Comparison of ENCODE assay signal across 9 mouse cellular contexts in genomic region chr7:4145552-4146190, GRCm38 (mm10). TPM values are rescaled to one million over a fixed set of nuclear protein-coding genes. Genes with fewer than 3 reads are reported as not detected.
A peak's percentile ranks its signal among the peaks of the same experiment; 100 is the strongest.
DNase-seq lines count a peak whose midpoint lies in the region; ATAC-seq and TF ChIP-seq lines count a peak whose summit lies in the region.
"Had no signal": no experiment of that assay in that cellular context is flagged by ENCODE, and none has a peak within 500 bp of the region (broad histone marks: within the 10 kb centered on the region; RNA-seq: fewer than 3 reads in every experiment).

No protein-coding gene starts in this region.

- no peak overlapping the region for H3K27ac ChIP-seq in hindbrain, embryonic 14.5 days
- H3K27ac ChIP-seq in hindbrain, embryonic 13.5 days: no peak overlapping the region
- no peak overlapping the region for H3K27ac ChIP-seq in cortical plate, adult 2 months (ENCODE audit: insufficient read depth, low read length)
- H3K27ac ChIP-seq in midbrain, embryonic 13.5 days: no peak overlapping the region
- H3K27ac ChIP-seq: liver, embryonic 13.5 days had no signal

- no peak overlapping the region for H3K9ac ChIP-seq in hindbrain, embryonic 14.5 days
- H3K9ac ChIP-seq in hindbrain, embryonic 13.5 days: no peak overlapping the region
- no peak overlapping the region for H3K9ac ChIP-seq in midbrain, embryonic 13.5 days (replicated peaks)
- H3K9ac ChIP-seq: liver, embryonic 13.5 days had no signal

- WGBS in hindbrain, embryonic 14.5 days: 66% methylated on average over 6 of the region's 6 CpGs
- 74% methylated on average over 6 of the region's 6 CpGs for WGBS in hindbrain, embryonic 13.5 days
- WGBS in midbrain, embryonic 13.5 days: 69% methylated on average over 6 of the region's 6 CpGs

- no peak overlapping the region for H3K4me3 ChIP-seq in hindbrain, embryonic 14.5 days (replicated peaks; ENCODE audit: low read length)
- H3K4me3 ChIP-seq in hindbrain, embryonic 13.5 days: no peak overlapping the region
- H3K4me3 ChIP-seq in cortical plate, adult 2 months (ENCODE audit: insufficient read depth, low read length): no peak overlapping the region
- H3K4me3 ChIP-seq in midbrain, embryonic 13.5 days (replicated peaks): no peak overlapping the region
- H3K4me3 ChIP-seq: liver, embryonic 13.5 days had no signal

- H3K36me3 ChIP-seq in hindbrain, embryonic 14.5 days (replicated peaks; ENCODE audit: control insufficient read depth, insufficient read depth): peaks cover 73% of the 10 kb centered on the region
- peaks cover 76% of the 10 kb centered on the region for H3K36me3 ChIP-seq in hindbrain, embryonic 13.5 days
- H3K36me3 ChIP-seq in midbrain, embryonic 13.5 days: peaks cover 76% of the 10 kb centered on the region

- H3K27me3 ChIP-seq in hindbrain, embryonic 14.5 days (ENCODE audit: control insufficient read depth, insufficient read depth, low read length): peaks cover 4% of the 10 kb centered on the region; the same call in 1 of the 2 replicates
- peaks cover 6% of the 10 kb centered on the region for H3K27me3 ChIP-seq in hindbrain, embryonic 13.5 days
- peaks cover 6% of the 10 kb centered on the region for H3K27me3 ChIP-seq in midbrain, embryonic 13.5 days
- H3K27me3 ChIP-seq: liver, embryonic 13.5 days had no signal

- no peaks in the 10 kb centered on the region for H3K9me3 ChIP-seq in hindbrain, embryonic 14.5 days (ENCODE audit: control insufficient read depth, low read length)
- no peaks in the 10 kb centered on the region for H3K9me3 ChIP-seq in hindbrain, embryonic 13.5 days
- H3K9me3 ChIP-seq in midbrain, embryonic 13.5 days: no peaks in the 10 kb centered on the region
- H3K9me3 ChIP-seq: liver, embryonic 13.5 days had no signal

- peaks cover 20% of the 10 kb centered on the region for H3K4me1 ChIP-seq in hindbrain, embryonic 14.5 days (replicated peaks; ENCODE audit: control insufficient read depth, insufficient read depth, low read length)
- H3K4me1 ChIP-seq in hindbrain, embryonic 13.5 days (replicated peaks): peaks cover 22% of the 10 kb centered on the region
- no peaks in the 10 kb centered on the region for H3K4me1 ChIP-seq in cortical plate, adult 2 months (ENCODE audit: control insufficient read depth, insufficient read depth, low read length)
- H3K4me1 ChIP-seq in midbrain, embryonic 13.5 days (replicated peaks): peaks cover 22% of the 10 kb centered on the region

- no peak for ATAC-seq in hindbrain, embryonic 14.5 days (ENCODE audit: low FRiP score)
- ATAC-seq in hindbrain, embryonic 13.5 days (ENCODE audit: low FRiP score): no peak
- no peak for ATAC-seq in midbrain, embryonic 13.5 days

- peak; percentile 48 for DNase-seq in hindbrain, embryonic 14.5 days (ENCODE audit: low spot score)
- DNase-seq in B cell, adult 2 months: peak; percentile 69 to 70
- DNase-seq in NIH3T3 (ENCODE audit: low read depth): peak; percentile 85
- DNase-seq in left cerebral cortex, adult 9 months (ENCODE audit: low spot score in 2 of 2): peak; percentile 5 to 69
- peak; percentile 46 for DNase-seq in retina, postnatal 7 days (ENCODE audit: low read depth, low spot score)
- DNase-seq: liver, embryonic 13.5 days had no signal

- H3K4me2 ChIP-seq in hindbrain, embryonic 14.5 days (replicated peaks): no peak overlapping the region
- no peak overlapping the region for H3K4me2 ChIP-seq in hindbrain, embryonic 13.5 days
- H3K4me2 ChIP-seq in midbrain, embryonic 13.5 days (replicated peaks): no peak overlapping the region
- H3K4me2 ChIP-seq: liver, embryonic 13.5 days had no signal

- TF ChIP-seq CTCF in cortical plate, adult 2 months (IDR thresholded peaks at IDR 0.05; ENCODE audit: extremely low read depth, insufficient read depth, low read length): peak; percentile 75

- TF ChIP-seq POLR2A in cortical plate, adult 2 months (IDR thresholded peaks at IDR 0.05; ENCODE audit: extremely low read depth, insufficient read depth, low read length): no peak

RNA-seq across cellular contexts. Expression of gene Leng9, which starts 4.5 kb away (rescaled TPM):
- polyA plus RNA-seq in hindbrain, embryonic 14.5 days (2014; fragmentation: Nextera tagmentation; extraction: Ambion mirVana): 3.1 and 3.7 TPM in 2 replicates
- polyA plus RNA-seq in hindbrain, embryonic 13.5 days (2015; fragmentation: Nextera tagmentation; extraction: Ambion mirVana): 4.7 TPM in 2 replicates
- polyA plus RNA-seq in cortical plate, adult 2 months (2012; rRNA removed): 8.4 and 8.5 TPM in 2 replicates
- 4.0 and 4.4 TPM in 2 replicates for polyA plus RNA-seq in midbrain, embryonic 13.5 days (2015; fragmentation: Nextera tagmentation; extraction: Ambion mirVana)

RNA-seq across cellular contexts. Expression of gene Leng8, which starts 8.8 kb away (rescaled TPM):
- 65.3 and 66.7 TPM in 2 replicates for polyA plus RNA-seq in hindbrain, embryonic 14.5 days (2014; fragmentation: Nextera tagmentation; extraction: Ambion mirVana)
- polyA plus RNA-seq in hindbrain, embryonic 13.5 days (2015; fragmentation: Nextera tagmentation; extraction: Ambion mirVana): 77.0 and 79.4 TPM in 2 replicates
- polyA plus RNA-seq in cortical plate, adult 2 months (2012; rRNA removed): 481 and 484 TPM in 2 replicates
- 84.4 and 97.1 TPM in 2 replicates for polyA plus RNA-seq in midbrain, embryonic 13.5 days (2015; fragmentation: Nextera tagmentation; extraction: Ambion mirVana)

RNA-seq across cellular contexts. Expression of gene Cdc42ep5, which starts 19.0 kb away (rescaled TPM):
- 7.0 and 7.2 TPM in 2 replicates for polyA plus RNA-seq in hindbrain, embryonic 14.5 days (2014; fragmentation: Nextera tagmentation; extraction: Ambion mirVana)
- 8.4 and 10.1 TPM in 2 replicates for polyA plus RNA-seq in hindbrain, embryonic 13.5 days (2015; fragmentation: Nextera tagmentation; extraction: Ambion mirVana)
- 3.7 and 4.8 TPM in 2 replicates for polyA plus RNA-seq in cortical plate, adult 2 months (2012; rRNA removed)
- polyA plus RNA-seq in midbrain, embryonic 13.5 days (2015; fragmentation: Nextera tagmentation; extraction: Ambion mirVana): 5.1 and 5.2 TPM in 2 replicates

RNA-seq across cellular contexts. Expression of gene Ttyh1, which starts 26.5 kb away (rescaled TPM):
- polyA plus RNA-seq in hindbrain, embryonic 14.5 days (2014; fragmentation: Nextera tagmentation; extraction: Ambion mirVana): 148 and 151 TPM in 2 replicates
- polyA plus RNA-seq in hindbrain, embryonic 13.5 days (2015; fragmentation: Nextera tagmentation; extraction: Ambion mirVana): 132 and 138 TPM in 2 replicates
- 817 and 841 TPM in 2 replicates for polyA plus RNA-seq in cortical plate, adult 2 months (2012; rRNA removed)
- polyA plus RNA-seq in midbrain, embryonic 13.5 days (2015; fragmentation: Nextera tagmentation; extraction: Ambion mirVana): 106 and 124 TPM in 2 replicates
